Mouse (Mus musculus) neural tube, embryonic 12.5 days (tissue): Measurements from ENCODE around the gene Cyp1a1. TPM values are rescaled to one million over a fixed set of nuclear protein-coding genes. Genes with fewer than 3 reads are reported as not detected.

ENCODE experiments used
- ATAC-seq: fragments of 200-750 bp; cut with Nextera tagmentation; 2 replicates; pipeline ENCODE4 v1.8.0; 2017; ENCODE audit warnings: low read depth, mild to moderate bottlenecking, moderate TSS enrichment, moderate library complexity; ENCODE audit not compliant: low FRiP score
- H3K27ac ChIP-seq: fragments of 300-500 bp; sonication (generic); 2 replicates; pipeline ENCODE4 v1.5.1; 2016
- H3K27me3 ChIP-seq: fragments of 300-500 bp; sonication (generic); replicated peaks from 2 replicates; pipeline ENCODE4 v1.6.1; 2016; ENCODE audit warnings: mild to moderate bottlenecking
- H3K36me3 ChIP-seq: fragments of 300-500 bp; sonication (generic); 2 replicates; pipeline ENCODE4 v1.6.1; 2016; ENCODE audit warnings: mild to moderate bottlenecking
- H3K4me1 ChIP-seq: fragments of 300-500 bp; sonication (generic); 2 replicates; pipeline ENCODE4 v1.6.1; 2016
- H3K4me2 ChIP-seq: fragments of 300-500 bp; sonication (generic); replicated peaks from 2 replicates; pipeline ENCODE4 v1.6.1; 2016; ENCODE audit warnings: mild to moderate bottlenecking
- H3K4me3 ChIP-seq: fragments of 300-500 bp; sonication (generic); 2 replicates; pipeline ENCODE4 v1.5.1; 2016
- H3K9ac ChIP-seq: fragments of 300-500 bp; sonication (generic); 2 replicates; pipeline ENCODE4 v1.6.1; 2016; ENCODE audit warnings: mild to moderate bottlenecking
- H3K9me3 ChIP-seq: fragments of 300-500 bp; sonication (generic); 2 replicates; pipeline ENCODE4 v1.6.1; 2016; ENCODE audit warnings: mild to moderate bottlenecking
- WGBS: fragments of 180-500 bp; shearing (Covaris S2); methylation state at CpG from one replicate; pipeline ENCODE4 v1.1.7; 2016; 5-methylcytosine and 5-hydroxymethylcytosine counted together
- polyA plus RNA-seq: library from polyadenylated mRNA; unstranded; fragments of >200 nt; fragmentation: Nextera tagmentation; extraction: Ambion mirVana; gene quantifications from 2 replicates; pipeline ENCODE4 v1.2.1, GENCODE M21; 2016

The Cyp1a1 gene
- polyA plus RNA-seq, 1 experiment from 2014 or later = not detected

- WGBS = 78% methylated on average over 2 of the region's 2 CpGs
- peaks cover 34% of the 10 kb centered on the region for H3K36me3 ChIP-seq
- no peak overlapping the region for H3K9ac ChIP-seq
- no peaks in the 10 kb centered on the region for H3K27me3 ChIP-seq
- H3K27ac ChIP-seq = no peak overlapping the region
- no peak overlapping the region for H3K4me3 ChIP-seq
- peaks cover 8% of the 10 kb centered on the region; the same call in 1 of the 2 replicates for H3K4me1 ChIP-seq
- peaks cover 4% of the 10 kb centered on the region; the same call in 1 of the 2 replicates for H3K9me3 ChIP-seq
- no peak for ATAC-seq
- no peak overlapping the region for H3K4me2 ChIP-seq
Observed at GRCm38 (mm10) chr9:57712194-57712593, 24.5 kb downstream of the Cyp1a1 start.

GRCm38 (mm10) chr9:57718408-57718807 is 30.7 kb downstream of the Cyp1a1 start:
- Histone ChIP-seq H3K27me3 (no peaks in the 10 kb centered on the region), H3K27ac (no peak overlapping the region), H3K4me2 (no peak overlapping the region), H3K36me3 (peaks cover 60% of the 10 kb centered on the region), H3K9me3 (no peaks in the 10 kb centered on the region), H3K4me1 (no peaks in the 10 kb centered on the region), H3K9ac (no peak overlapping the region), H3K4me3 (no peak overlapping the region)
- ATAC-seq = no peak
- WGBS = 91% methylated on average over 7 of the region's 7 CpGs

GRCm38 (mm10) chr9:57720736-57721135 is 33.0 kb downstream of the Cyp1a1 start:
- WGBS = 92% methylated on average over 3 of the region's 3 CpGs
- no peaks in the 10 kb centered on the region for H3K4me1 ChIP-seq
- no peak for ATAC-seq
- no peak overlapping the region for H3K9ac ChIP-seq
- H3K27ac ChIP-seq = no peak overlapping the region
- no peak overlapping the region for H3K4me2 ChIP-seq
- no peaks in the 10 kb centered on the region for H3K9me3 ChIP-seq
- H3K36me3 ChIP-seq = peaks cover 42% of the 10 kb centered on the region
- no peaks in the 10 kb centered on the region for H3K27me3 ChIP-seq
- no peak overlapping the region for H3K4me3 ChIP-seq

GRCm38 (mm10) chr9:57722371-57722770 is 34.6 kb downstream of the Cyp1a1 start:
- Histone ChIP-seq H3K27me3 (no peaks in the 10 kb centered on the region), H3K4me3 (no peak overlapping the region), H3K4me2 (no peak overlapping the region), H3K4me1 (no peaks in the 10 kb centered on the region), H3K27ac (no peak overlapping the region), H3K9me3 (no peaks in the 10 kb centered on the region), H3K36me3 (peaks cover 41% of the 10 kb centered on the region), H3K9ac (no peak overlapping the region)
- ATAC-seq = no peak
- WGBS = 79% methylated on average over 1 of the region's 1 CpGs

DNA sequence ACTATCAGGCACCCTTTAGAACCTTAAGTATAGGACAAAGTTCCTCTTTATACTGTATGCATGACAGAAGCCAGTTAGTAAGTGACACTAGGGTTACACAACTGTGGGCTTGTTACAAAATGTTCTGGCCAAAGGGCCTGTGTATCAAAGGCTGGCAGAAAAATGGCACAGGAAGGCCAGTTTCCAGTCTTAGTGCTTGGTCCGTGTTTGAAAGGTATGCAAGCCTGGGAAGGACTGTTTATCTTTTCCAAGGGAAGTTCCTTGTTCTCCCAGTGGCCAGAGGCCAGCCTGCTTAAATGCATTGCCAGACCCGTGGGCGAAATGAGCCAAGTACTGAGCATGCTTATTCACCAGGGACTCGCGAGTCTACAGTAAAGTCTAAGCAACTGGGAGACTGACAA is 35.6 kb downstream of the Cyp1a1 start:
- no peaks in the 10 kb centered on the region for H3K4me1 ChIP-seq
- no peak overlapping the region for H3K27ac ChIP-seq
- H3K4me3 ChIP-seq = no peak overlapping the region
- ATAC-seq = no peak
- H3K36me3 ChIP-seq = peaks cover 42% of the 10 kb centered on the region
- H3K9me3 ChIP-seq = no peaks in the 10 kb centered on the region
- no peak overlapping the region for H3K9ac ChIP-seq
- no peaks in the 10 kb centered on the region for H3K27me3 ChIP-seq
- WGBS = 86% methylated on average over 5 of the region's 5 CpGs
- H3K4me2 ChIP-seq = no peak overlapping the region

DNA sequence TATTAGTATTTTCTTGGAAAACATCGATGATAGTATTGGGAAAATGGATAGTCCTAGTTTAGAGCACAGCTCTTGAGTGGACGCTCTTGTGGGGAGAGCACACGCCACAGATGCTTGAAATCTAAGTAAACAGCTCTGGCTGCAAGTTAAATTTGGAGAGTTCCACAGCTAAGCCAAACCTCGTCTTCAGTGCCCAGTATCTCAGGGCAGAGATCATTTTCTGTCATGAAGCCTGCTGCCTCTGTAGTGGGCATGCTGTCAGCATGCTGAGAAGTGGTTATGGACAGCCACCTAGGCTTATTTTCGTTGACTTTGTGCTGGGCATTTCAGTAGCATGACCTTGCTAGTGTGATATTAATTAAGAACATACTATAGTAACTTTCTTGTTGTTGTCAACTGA is 36.1 kb downstream of the Cyp1a1 start:
- H3K9me3 ChIP-seq = no peaks in the 10 kb centered on the region
- no peak overlapping the region for H3K4me2 ChIP-seq
- 91% methylated on average over 5 of the region's 5 CpGs for WGBS
- H3K36me3 ChIP-seq = peaks cover 39% of the 10 kb centered on the region
- H3K4me3 ChIP-seq = no peak overlapping the region
- no peaks in the 10 kb centered on the region for H3K27me3 ChIP-seq
- H3K4me1 ChIP-seq = no peaks in the 10 kb centered on the region
- H3K27ac ChIP-seq = no peak overlapping the region
- ATAC-seq = no peak
- H3K9ac ChIP-seq = no peak overlapping the region

GRCm38 (mm10) chr9:57724701-57725100 is 37.0 kb downstream of the Cyp1a1 start:
- WGBS = 96% methylated on average over 3 of the region's 3 CpGs
- Histone ChIP-seq H3K27me3 (no peaks in the 10 kb centered on the region), H3K9ac (no peak overlapping the region), H3K36me3 (peaks cover 41% of the 10 kb centered on the region), H3K4me2 (no peak overlapping the region), H3K27ac (no peak overlapping the region), H3K4me1 (no peaks in the 10 kb centered on the region), H3K9me3 (no peaks in the 10 kb centered on the region), H3K4me3 (no peak overlapping the region)
- no peak for ATAC-seq

DNA sequence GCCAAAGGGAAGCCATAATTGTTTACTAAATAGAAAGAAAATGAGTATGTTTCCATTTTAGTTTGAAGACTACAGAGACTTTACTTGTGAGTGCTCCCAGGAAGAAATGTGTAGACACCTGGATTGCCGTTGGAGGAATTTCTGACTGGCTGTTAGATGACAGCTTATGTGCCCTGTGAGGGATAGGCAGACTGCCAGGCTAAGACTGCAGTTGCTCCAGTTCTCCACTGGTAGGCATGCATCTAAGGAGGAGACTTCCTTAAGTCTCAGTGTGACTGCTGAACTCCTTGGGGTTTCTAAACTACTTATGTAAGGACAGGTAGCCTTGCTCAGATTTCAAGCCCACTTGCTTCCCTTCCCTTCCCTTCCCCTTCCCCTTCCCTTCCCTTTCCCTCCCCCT is 40.6 kb downstream of the Cyp1a1 start:
- 90% methylated on average over 1 of the region's 1 CpGs for WGBS
- Histone ChIP-seq H3K4me3 (no peak overlapping the region), H3K4me2 (no peak overlapping the region), H3K36me3 (peaks cover 29% of the 10 kb centered on the region), H3K27me3 (no peaks in the 10 kb centered on the region), H3K9me3 (no peaks in the 10 kb centered on the region), H3K9ac (no peak overlapping the region), H3K27ac (no peak overlapping the region), H3K4me1 (no peaks in the 10 kb centered on the region)
- no peak for ATAC-seq

DNA sequence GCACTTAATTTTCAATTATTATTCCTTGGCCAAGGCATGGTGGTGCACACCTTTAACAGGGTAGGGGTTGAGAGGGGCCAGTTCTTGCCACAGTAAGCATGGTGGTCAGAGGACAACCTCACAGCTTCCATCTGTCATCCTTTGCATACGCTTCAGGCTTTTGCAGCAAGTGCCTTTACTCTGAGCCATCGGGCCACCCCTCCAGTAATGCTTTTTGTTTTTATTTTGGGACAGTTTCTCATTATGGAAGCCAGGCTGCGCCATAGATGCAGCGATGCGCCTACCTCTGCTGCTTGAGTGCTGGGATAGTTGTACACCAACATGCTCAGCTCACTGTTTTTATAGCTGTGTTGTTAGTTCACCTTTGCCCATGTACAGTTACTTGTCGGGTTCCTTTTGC is 45.9 kb downstream of the Cyp1a1 start:
- ATAC-seq = no peak
- H3K9ac ChIP-seq = no peak overlapping the region
- no peak overlapping the region for H3K4me2 ChIP-seq
- 97% methylated on average over 6 of the region's 6 CpGs for WGBS
- H3K4me1 ChIP-seq = peaks cover 5% of the 10 kb centered on the region; the same call in 1 of the 2 replicates
- no peak overlapping the region for H3K4me3 ChIP-seq
- H3K27me3 ChIP-seq = no peaks in the 10 kb centered on the region
- peaks cover 19% of the 10 kb centered on the region for H3K36me3 ChIP-seq
- H3K27ac ChIP-seq = no peak overlapping the region
- no peaks in the 10 kb centered on the region for H3K9me3 ChIP-seq

DNA sequence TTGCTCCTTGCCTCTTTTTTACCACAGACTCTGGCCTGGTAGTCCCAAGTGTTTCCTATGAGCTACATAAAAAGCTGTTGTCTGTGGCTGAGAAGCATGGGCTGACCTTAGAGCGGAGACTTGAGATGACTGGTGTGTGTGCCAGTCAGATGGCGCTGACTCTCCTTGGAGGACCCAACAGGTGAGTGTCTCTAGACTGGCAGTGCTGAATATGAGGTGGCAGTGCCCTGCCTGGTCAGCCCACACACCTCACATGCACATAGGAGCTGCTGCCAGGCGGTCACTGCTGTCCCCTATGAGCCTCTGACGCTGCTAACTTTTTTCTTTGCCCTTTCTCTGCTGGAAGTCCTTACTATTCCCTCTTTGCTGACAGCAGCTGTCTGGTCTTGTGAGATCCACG is 52.1 kb downstream of the Cyp1a1 start:
- no peak overlapping the region for H3K9ac ChIP-seq
- no peaks in the 10 kb centered on the region for H3K27me3 ChIP-seq
- peaks cover 5% of the 10 kb centered on the region; the same call in 1 of the 2 replicates for H3K4me1 ChIP-seq
- peaks cover 17% of the 10 kb centered on the region for H3K36me3 ChIP-seq
- ATAC-seq = no peak
- H3K4me2 ChIP-seq = no peak overlapping the region
- no peak overlapping the region for H3K27ac ChIP-seq
- WGBS = 94% methylated on average over 5 of the region's 5 CpGs
- no peaks in the 10 kb centered on the region for H3K9me3 ChIP-seq
- no peak overlapping the region for H3K4me3 ChIP-seq

GRCm38 (mm10) chr9:57744462-57745091 is 56.8 kb downstream of the Cyp1a1 start:
- Histone ChIP-seq H3K4me1 (no peaks in the 10 kb centered on the region), H3K9ac (no peak overlapping the region), H3K27ac (no peak overlapping the region), H3K9me3 (no peaks in the 10 kb centered on the region), H3K4me2 (no peak overlapping the region), H3K27me3 (no peaks in the 10 kb centered on the region), H3K4me3 (no peak overlapping the region), H3K36me3 (peaks cover 60% of the 10 kb centered on the region)
- WGBS = 80% methylated on average over 3 of the region's 3 CpGs
- no peak for ATAC-seq

DNA sequence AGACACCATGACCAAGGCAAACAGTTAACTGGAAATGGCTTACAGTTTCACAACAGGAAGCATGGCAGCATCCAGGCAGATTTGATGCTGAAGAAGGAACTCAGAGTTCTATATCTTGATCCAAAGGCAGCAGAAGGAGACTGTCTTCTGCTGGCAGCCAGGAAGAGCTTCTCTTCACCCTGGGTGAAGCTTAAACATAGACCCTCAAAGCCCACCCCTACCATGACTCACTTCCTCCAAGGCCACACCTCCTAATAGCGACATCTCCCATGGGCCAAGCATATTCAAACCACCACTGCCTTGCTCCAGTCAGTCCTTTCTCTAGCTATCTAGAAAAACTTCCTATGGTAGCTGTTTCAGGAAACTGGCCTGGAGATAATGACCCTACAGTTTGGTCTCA is 59.3 kb downstream of the Cyp1a1 start:
- H3K4me3 ChIP-seq = no peak overlapping the region
- H3K36me3 ChIP-seq = peaks cover 75% of the 10 kb centered on the region
- no peak for ATAC-seq
- H3K4me1 ChIP-seq = no peaks in the 10 kb centered on the region
- WGBS = 80% methylated on average over 1 of the region's 1 CpGs
- H3K9me3 ChIP-seq = no peaks in the 10 kb centered on the region
- H3K27ac ChIP-seq = no peak overlapping the region
- H3K4me2 ChIP-seq = no peak overlapping the region
- no peak overlapping the region for H3K9ac ChIP-seq
- H3K27me3 ChIP-seq = no peaks in the 10 kb centered on the region

GRCm38 (mm10) chr9:57748137-57748536 is 60.4 kb downstream of the Cyp1a1 start:
- no peak for ATAC-seq
- Histone ChIP-seq H3K36me3 (peaks cover 84% of the 10 kb centered on the region), H3K27ac (no peak overlapping the region), H3K4me2 (no peak overlapping the region), H3K27me3 (no peaks in the 10 kb centered on the region), H3K9ac (no peak overlapping the region), H3K4me3 (no peak overlapping the region), H3K4me1 (no peaks in the 10 kb centered on the region), H3K9me3 (no peaks in the 10 kb centered on the region)
- WGBS = 92% methylated on average over 6 of the region's 6 CpGs
